Mouse (Mus musculus): ENCODE results near the gene Pex5l. TPM values are rescaled to one million over a fixed set of nuclear protein-coding genes. Genes with fewer than 3 reads are reported as not detected.

Gene Pex5l
- total RNA-seq, 1 experiment from 2014 or later = not detected

DNA sequence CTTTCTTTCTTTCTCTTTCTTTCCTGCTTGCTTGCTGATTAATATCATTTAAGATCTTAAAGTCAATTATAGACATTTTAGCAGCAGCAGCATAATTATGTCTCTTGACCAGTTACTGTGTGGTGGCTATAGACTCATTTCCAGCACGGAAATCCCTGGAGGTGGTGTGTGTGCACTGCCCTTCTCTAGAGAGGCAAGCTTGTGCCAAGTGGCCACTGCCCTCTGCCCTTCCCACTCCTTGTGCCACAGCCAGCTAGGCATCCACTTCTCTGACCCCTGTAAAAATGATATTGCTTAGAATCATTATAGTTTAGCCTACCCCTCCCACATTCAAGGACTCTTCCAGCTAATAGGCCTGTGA, 69.2 kb downstream of the Pex5l start:
- ATAC-seq (ENCODE audit: extremely low read depth, insufficient number of reproducible peaks, low FRiP score, poor library complexity, severe bottlenecking) = no peak

DNA sequence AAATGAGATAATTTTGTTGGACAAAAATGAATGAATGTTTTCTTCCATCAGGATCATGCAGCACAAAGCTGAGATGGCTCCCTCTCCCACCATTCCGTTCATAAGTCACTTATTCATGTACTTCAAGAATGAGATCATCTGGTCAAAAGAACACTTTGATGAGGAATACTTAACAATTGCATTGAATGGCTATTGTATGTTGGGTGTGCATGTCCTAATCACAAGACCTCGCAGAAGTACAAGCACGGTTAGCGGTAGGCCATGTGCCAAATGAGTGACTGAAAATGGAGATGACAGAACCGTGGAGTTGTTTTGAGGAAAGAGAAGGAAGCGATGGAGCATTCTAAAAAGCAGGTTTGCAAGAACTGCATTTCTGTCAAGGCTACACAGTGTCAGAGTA, 72.3 kb downstream of the Pex5l start:
- ATAC-seq (ENCODE audit: extremely low read depth, insufficient number of reproducible peaks, low FRiP score, poor library complexity, severe bottlenecking) = no peak

DNA sequence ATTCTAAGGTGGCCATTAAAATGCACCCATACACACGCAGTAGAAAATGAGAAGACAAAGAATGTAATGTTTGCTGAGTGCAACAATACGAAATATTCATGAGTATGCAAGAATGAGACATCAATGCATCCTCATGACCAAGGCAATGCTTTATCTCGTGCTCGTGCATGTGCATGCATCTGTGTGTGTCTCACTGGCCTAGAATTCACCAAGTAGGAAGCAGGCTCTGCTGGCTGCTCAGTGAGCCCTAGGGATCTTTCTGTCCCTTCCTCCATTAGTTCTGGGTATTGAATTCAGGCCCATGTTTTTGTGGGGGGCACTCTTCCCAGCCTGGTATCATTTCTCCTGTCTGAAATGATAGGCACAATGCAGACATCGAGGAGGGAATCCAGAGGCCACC, 74.9 kb downstream of the Pex5l start:
- ATAC-seq (ENCODE audit: extremely low read depth, insufficient number of reproducible peaks, low FRiP score, poor library complexity, severe bottlenecking) = no peak

DNA sequence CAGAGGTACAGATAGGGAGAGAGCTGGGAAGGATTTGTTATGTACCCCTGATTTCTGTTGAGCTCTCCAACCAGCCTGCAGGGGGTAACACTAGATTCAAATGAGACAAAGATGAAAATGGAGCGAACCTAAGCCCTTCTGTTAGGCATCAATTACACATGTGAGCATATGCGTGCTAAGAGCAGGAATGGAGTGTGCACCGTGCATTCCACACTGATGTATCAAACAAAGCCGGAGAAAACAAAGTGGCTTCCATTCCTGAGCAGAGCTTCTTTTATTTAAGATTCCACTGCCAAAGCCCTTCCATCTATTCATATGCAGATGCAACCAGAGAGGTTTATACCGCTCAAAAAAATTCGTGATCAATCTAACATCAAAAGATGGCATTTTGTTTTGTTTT, 79.5 kb downstream of the Pex5l start:
- no peak for ATAC-seq (ENCODE audit: extremely low read depth, insufficient number of reproducible peaks, low FRiP score, poor library complexity, severe bottlenecking)

DNA sequence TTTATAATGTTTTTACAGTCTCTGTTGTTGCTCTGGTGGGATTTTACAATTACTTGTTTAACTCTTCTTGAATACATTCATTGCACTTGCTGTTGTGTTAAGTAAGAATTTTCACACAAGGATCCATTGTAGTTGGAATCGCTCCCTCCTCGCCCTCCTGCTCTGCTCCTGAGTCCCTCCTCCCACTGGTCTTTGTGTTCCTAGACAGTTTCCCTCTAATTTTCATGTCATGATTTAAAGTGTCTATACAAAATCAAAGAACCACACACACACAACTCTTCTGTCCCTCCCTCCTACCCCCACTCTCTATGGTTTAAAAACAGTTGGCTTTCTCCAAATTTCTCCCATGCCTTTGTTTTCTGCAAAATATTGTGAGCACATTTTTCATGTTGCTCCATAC, 81.6 kb downstream of the Pex5l start:
- ATAC-seq (ENCODE audit: extremely low read depth, insufficient number of reproducible peaks, low FRiP score, poor library complexity, severe bottlenecking) = no peak

DNA sequence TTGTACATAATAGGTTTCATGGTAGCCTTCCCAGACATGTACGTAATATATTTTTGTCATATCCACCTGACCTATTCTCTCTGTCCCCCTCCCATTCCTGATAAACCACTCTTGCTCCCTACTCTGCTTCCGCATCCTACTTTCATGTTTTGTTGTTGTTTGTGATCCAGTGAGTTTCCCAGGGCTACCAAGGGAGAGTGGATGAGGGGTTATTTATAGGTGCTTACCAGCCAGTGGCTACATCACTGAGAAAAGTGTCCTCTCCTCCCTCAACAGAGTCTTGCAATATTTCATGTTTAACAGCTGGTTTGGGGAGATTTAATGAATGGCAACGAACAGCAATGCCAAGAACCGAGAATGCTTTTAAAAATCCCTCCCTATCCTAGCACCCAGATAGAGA, 82.0 kb downstream of the Pex5l start:
- no peak for ATAC-seq (ENCODE audit: extremely low read depth, insufficient number of reproducible peaks, low FRiP score, poor library complexity, severe bottlenecking)

DNA sequence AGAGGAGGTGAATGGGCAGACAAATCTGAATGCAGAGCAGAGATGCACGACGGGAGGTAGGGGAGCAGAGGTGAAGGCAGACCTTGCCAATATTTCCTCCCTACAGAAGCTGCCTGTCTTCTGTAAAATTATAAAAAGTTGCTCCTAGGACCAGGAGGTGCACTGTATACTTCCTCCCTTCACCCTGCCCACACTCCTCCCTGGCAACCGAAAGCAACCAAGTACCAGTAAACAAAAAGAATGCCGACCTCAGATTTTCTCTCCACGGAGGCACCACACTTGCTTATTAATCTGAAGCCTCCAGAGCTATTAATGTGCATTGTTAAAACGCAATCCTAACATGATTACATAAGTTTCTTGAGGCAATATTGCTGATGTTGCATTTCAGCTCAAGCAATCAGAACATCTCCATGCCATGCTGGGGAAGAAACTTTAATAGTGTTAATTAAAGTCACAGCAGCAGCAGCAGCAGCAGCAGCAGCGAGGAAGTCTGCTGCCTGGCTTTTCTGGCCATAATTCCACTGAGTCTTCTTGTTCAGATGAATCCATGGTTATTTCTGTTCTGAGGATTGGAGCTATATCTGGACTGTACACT, 82.6 kb downstream of the Pex5l start:
- no peak for ATAC-seq (ENCODE audit: extremely low read depth, insufficient number of reproducible peaks, low FRiP score, poor library complexity, severe bottlenecking)

DNA sequence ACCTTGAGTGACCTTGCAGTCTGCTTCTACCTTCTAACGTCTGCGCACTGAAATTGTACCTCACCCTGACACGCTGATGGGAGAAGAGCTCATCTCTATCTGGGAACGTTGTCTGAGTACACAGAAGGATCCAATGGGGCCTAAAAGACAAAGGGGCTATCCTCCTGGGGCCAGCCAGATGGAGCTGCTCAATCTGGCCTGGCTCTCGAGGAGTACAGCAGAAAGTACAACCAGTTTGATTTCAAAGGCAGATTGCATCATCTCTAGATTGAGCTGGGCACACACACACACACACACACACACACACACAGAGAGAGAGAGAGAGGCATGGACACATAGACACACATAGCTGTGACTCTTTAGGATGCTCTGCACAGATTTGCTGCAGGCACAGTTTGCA, 94.7 kb downstream of the Pex5l start:
- ATAC-seq (ENCODE audit: extremely low read depth, insufficient number of reproducible peaks, low FRiP score, poor library complexity, severe bottlenecking) = no peak

DNA sequence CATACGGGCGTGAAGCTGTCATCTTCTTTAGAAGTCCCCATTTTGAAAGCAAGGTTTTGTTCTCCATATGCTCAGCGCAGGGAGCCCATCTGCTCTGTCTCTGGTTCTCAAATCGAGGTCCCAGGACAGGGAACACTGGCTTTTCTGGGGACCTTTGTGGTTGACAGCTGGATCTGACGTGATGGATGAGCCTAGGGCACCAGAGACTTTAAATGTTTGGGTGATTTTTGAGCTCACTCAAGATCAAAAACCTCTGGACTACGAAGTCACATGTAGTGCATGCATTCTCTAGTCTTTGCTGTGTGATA, 98.3 kb downstream of the Pex5l start:
- no peak for ATAC-seq (ENCODE audit: extremely low read depth, insufficient number of reproducible peaks, low FRiP score, poor library complexity, severe bottlenecking)

DNA sequence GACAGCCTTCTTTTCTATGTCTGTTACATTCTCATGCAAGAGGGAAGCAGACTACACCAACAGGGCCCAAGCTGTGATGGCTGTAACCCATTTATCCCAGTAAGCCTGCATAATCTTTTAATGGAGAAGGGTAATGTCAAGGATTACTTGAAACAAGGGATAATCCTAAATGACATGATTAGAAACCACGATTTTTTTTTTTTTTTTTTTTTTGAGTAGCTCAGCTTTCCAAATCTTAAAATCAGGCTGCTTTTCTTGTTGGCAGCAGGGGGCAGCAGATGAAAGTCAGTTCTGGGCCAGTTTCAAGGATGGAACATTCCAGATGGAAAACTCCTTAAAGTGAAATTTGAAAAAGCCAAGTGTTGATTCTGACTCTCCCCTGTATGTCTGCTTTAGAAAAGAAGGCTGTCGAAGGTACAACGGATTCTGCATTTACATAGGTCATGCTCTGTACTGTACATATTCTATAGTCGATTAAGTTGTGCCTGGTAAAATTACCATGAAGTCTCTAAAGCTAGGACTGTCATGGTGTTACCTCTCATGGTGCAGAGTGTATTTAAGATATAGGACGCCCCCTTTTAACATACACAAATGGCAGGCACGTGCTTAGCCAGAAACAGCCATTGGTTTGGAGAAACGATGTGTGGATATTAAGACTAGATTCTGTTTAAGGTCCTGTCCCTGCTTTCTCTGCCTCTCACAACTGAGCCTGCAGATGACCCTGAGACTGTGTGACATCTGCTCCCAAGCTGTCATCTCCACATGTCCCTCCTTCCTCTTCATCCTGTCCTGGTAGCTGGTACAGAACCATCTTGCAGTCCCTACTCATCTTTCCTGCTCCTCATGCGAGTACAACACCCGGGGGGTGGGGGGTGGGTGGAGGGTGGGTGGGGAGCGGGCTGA, 98.9 kb downstream of the Pex5l start:
- no peak for ATAC-seq (ENCODE audit: extremely low read depth, insufficient number of reproducible peaks, low FRiP score, poor library complexity, severe bottlenecking)

DNA sequence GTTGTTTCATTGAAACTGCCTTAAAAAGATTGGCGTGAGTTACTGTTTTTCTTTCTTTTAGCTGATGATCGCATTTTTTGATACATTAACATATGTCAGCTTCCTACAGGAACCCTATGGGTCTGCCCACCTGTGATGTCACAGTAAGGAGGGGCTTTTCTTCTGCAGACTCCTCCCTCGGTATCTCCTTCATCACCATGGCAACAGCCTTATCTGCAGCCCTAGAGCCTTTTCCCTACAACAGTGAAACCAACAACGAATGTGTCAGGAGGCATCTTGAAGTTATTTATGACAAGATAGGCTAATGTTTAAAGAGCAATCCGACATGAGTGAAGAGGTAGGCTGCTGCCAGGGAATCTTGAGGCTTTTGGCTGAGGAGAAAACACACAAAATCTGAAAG, 118.5 kb downstream of the Pex5l start:
- ATAC-seq (ENCODE audit: extremely low read depth, insufficient number of reproducible peaks, low FRiP score, poor library complexity, severe bottlenecking) = no peak

DNA sequence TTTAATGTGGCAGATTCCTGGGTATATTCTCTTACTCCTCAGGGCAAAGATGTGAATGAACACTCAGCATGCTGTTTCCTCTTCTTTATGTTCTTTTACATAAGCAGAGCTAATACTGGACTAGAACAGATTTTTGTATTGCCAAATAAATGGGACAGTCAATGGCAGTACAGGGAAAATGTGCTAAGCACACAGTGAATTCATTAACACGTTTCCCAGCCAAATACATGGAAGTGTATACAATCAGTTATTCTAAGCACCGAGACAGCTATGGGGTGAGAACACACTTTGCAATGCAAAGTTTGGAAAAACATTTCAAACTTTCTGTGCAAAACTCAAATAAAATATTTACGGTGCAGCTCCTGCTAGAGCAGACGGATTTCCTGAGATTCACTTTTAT, 139.1 kb downstream of the Pex5l start:
- no peak for ATAC-seq (ENCODE audit: extremely low read depth, insufficient number of reproducible peaks, low FRiP score, poor library complexity, severe bottlenecking)

DNA sequence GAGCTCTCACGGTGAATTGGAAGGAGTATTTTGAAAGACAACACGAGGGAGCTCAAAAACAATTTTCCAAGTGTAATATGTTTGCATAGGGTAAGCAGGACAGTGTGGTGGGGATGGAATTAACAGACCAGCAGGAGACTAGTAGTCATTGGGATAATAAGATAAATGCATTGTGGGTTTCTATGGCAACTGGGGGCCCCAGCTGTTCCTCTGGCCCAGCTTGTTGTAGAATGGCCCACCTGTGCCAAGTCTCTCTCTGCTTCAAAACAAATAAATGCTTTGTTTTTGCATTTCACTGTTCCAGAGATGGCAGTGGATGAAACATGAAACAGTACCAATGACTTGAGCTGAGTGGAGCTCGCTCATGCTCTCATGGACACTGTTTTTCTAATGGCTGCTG, 141.3 kb downstream of the Pex5l start:
- ATAC-seq (ENCODE audit: extremely low read depth, insufficient number of reproducible peaks, low FRiP score, poor library complexity, severe bottlenecking) = no peak

DNA sequence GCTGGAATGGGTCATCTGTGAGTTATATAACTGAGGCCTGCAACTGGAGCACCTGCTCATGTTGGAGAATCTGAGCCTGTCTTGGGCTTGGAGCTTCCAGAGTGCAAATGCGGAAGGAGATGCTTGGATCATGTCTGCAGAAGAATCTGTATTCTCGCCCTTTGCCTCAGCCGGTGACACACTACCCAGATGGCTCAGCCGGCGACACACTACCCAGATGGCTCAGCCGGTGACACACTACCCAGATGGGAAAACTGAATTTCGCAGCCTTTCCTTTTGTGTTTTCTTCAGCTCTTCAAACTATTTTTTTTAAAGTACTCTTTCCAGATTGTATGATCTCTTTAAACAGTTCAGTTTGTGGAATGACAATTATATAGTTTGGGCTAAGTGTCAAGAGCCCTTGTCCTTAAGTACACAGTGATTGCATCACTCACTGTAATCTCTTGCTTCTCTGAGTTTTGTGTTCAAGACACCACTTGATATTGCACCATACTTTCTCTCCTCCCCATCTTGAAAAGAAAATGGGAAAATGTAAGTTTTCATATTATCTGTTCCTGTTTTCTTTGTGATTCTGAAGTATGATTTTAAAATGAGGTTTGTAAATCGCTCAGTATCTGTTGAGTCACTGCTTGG, 142.5 kb downstream of the Pex5l start:
- no peak for ATAC-seq (ENCODE audit: extremely low read depth, insufficient number of reproducible peaks, low FRiP score, poor library complexity, severe bottlenecking)

DNA sequence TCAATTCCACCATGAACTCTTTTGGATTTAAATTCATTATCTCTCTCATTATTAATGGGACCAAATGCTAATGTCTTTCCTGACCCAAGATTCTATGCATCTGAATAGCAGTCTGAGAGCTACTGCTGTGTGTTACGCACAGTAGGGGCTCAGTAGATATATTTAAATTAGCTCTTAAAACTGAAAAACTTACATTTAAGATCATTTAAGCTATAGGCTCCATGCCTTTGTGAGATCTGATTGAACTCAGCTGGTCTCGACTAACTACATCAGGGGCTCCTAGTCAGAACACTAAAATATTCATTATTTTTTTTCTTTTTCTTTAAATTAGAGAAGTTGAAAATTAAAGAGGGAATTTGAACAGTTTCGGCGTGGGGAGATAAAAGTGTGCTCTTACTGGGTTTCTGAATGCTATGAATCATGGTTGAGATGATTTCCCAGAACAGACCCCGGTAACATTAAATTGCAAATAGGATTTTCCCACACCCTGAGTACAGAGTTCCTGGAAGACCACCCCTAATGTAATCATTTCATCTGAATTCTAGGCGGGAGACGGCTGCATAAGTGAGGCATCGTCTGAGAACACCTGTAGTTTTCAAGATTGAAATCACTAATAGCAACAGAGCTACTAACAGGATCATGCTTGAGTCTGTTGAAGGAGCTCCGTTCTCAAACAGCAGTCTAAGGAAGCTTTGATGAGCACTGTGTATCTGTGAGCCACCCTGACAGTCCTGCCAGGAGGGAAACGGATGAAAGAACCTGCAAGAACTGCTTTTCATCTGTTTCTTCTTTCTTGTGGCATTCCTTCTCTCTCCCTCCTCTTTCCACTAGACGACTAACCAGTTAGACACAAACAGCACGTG, 151.1 kb downstream of the Pex5l start:
- no peak for ATAC-seq (ENCODE audit: extremely low read depth, insufficient number of reproducible peaks, low FRiP score, poor library complexity, severe bottlenecking)

DNA sequence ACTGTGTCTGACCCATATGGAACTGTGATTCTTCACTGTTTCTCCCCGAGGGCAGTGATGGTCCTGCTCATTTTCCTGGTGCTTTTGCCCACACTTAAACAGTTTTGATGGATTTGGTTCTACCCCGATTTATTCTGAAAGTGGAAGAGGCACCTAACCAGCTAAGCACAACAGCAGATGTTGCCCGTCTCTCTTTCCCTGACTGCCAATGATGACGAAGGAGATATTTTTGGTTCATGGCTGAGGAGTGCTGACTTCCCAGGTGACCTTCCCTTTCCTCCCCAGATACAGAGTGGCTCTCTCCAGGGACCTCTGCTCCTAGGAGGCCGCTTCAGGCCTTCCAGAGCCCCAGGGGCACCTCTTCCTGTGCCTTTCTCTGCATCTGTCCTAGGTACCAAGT, 155.2 kb downstream of the Pex5l start:
- no peak for ATAC-seq (ENCODE audit: extremely low read depth, insufficient number of reproducible peaks, low FRiP score, poor library complexity, severe bottlenecking)

DNA sequence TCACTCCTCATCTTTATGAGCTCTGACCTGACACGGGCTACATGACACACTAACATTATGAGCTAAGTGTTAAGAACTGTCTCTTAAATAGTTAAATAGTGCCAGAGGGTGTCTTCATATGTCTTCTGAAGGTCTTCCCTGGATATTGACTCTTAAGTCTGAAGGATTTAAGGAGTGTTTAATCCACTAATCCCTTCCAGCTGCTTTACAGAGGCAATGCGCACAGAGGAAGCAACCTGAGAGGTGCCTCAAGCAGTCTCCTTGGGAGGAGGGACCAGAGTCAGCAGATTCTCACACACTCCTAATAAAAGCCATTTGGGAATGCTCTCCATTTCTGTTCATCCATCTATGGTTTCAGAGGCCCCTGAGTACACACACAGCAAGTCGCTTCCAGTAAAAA, 157.9 kb downstream of the Pex5l start:
- ATAC-seq (ENCODE audit: extremely low read depth, insufficient number of reproducible peaks, low FRiP score, poor library complexity, severe bottlenecking) = no peak

DNA sequence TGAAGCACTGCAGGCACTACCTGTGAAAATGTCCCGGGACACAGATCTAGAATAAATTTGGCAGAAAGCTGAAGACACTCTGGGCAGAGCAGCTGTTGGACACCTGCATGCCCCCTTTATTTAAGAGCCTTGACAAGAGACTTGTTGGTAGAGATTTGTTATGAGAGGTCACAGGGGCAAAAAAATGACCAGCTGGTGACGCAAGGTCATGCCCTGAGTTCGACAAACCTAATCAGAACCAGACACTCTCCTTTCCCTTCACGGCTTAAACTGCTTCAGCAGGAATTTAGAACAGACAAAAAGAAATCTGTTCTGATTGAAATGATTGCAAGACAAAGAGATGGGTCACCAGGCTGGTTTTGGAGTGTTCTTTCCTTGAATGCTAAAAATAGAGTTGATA, 163.1 kb downstream of the Pex5l start:
- ATAC-seq (ENCODE audit: extremely low read depth, insufficient number of reproducible peaks, low FRiP score, poor library complexity, severe bottlenecking) = no peak

DNA sequence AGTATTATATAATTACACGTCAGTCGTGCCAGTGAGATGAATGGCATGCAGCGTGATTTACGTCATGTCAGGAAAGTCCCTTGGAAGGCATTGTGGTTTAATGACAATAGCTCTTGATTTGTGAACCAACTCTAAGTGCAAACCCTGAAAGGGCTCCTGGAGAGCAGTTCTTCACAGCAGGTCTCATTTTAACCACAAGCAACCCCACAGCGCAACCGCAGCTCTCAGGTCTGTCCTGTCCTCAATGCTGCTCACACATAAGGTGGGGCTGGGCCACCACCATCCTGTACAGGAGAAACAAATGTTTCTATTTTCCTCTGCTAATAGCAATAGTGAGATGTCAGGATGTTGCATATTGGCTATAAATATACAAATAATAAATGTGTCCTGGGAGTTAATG, 163.8 kb downstream of the Pex5l start:
- no peak for ATAC-seq (ENCODE audit: extremely low read depth, insufficient number of reproducible peaks, low FRiP score, poor library complexity, severe bottlenecking)

DNA sequence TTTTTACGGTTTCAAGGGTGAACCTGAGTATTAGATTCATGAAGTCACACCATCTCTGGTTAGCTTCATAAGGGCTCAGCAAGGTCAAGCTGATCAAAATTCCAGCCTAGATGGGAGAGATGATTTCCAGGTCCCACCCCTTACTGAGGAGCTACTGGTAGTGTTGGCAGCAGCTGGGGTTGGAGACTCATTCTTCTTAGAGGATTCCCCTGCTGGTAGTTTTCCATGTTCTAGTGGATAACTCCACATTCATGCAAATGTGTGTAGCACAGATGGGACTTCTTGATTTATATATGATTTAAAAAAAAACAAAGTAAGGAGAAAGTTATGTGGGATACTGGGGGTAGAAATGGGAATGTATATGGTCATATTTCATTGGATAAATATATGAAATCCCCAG, 172.8 kb downstream of the Pex5l start:
- no peak for ATAC-seq (ENCODE audit: extremely low read depth, insufficient number of reproducible peaks, low FRiP score, poor library complexity, severe bottlenecking)
